Mouse (Mus musculus) megakaryocyte, adult 5-6 weeks (primary cell): Measurements from ENCODE around the gene Ccdc97. TPM values are rescaled to one million over a fixed set of nuclear protein-coding genes. Genes with fewer than 3 reads are reported as not detected.

Source experiments
- ATAC-seq: 2 replicates; pipeline ENCODE4 v1.8.0; 2016; ENCODE audit warnings: mild to moderate bottlenecking, inconsistent platforms; ENCODE audit not compliant: poor library complexity, severe bottlenecking
- total RNA-seq, 2 experiments: library from RNA; stranded (forward) in 1 of 2; stranded (reverse) in 1 of 2; fragments of 153-499, 151-499 nt in 1 of 2; fragments of 221-1000, 200-1000 nt in 1 of 2; gene quantifications; 2 replicates each; pipeline versions ENCODE4 v1.2.3 to v1.2.4; 2015 to 2017

Ccdc97 gene
- total RNA-seq, 2 experiments from 2014 or later: 18.3 to 30.5 TPM

DNA sequence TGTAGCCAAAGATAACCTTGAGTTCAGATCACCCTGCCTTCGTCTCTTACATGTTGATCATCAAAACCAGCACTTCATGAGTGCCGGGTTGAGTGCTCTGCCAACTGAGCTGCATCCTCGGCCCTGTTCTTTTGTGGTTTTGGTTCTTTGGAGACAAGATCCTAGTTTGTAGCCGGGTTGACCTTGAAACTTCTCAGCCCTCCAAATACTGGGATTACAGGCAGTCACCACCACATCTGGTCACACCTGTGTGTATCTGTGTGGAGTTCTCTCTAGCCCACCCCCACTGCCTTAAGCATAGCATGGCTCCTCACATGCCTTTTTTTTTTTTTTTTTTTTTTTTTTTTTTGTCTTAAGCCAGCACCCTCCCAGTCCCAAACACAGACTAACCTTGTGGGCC is 48.8 kb downstream of the Ccdc97 start:
- ATAC-seq: no peak

DNA sequence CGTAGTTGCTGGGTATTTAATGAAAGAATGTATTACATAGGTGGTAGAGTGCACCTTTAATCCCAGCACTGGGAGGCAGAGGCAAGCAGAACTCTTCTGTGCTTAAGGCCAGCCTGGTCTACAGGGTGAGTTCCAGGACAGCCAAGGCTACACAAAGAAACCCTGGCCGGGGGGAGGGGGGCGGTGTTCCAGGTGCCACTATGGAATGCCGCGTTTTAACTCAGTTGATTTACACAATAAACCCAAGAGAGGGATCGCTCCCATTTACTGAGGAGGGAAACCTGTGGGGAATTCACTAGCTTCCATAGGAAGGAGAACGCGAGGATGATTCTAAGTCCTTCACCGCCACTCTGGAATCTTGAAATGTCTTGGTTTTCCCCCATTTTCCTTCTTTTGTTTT is 49.3 kb downstream of the Ccdc97 start:
- ATAC-seq: no peak

- ATAC-seq: no peak
Measured at GRCm38 (mm10) chr7:25669158-25669557, 49.7 kb downstream of the Ccdc97 start.

- ATAC-seq: no peak
Measured at GRCm38 (mm10) chr7:25666381-25666780, 52.5 kb downstream of the Ccdc97 start.

Other genes with a start within 250 kb of the Ccdc97 start
- gene Ceacam1, start 241.5 kb downstream of the Ccdc97 start, total RNA-seq (2015): 309 and 334 TPM in 2 replicates
- 89.9 and 122 TPM in 2 replicates for gene Ceacam1, start 241.5 kb downstream of the Ccdc97 start, total RNA-seq (2017)
- gene Ceacam2, start 179.2 kb downstream of the Ccdc97 start, total RNA-seq (2015): 0.16 and 0.46 TPM in 2 replicates
- gene Ceacam2, start 179.2 kb downstream of the Ccdc97 start, total RNA-seq (2017): 0.04 TPM in 1 of 2 replicates, not detected in the other
- not detected in 2 replicates for gene Erich4, start 103.2 kb downstream of the Ccdc97 start, total RNA-seq (2015)
- not detected in 2 replicates for gene Erich4, start 103.2 kb downstream of the Ccdc97 start, total RNA-seq (2017)
- gene Dmac2, start 99.7 kb downstream of the Ccdc97 start, total RNA-seq (2015): 18.7 and 19.8 TPM in 2 replicates
- gene Dmac2, start 99.7 kb downstream of the Ccdc97 start, total RNA-seq (2017): 29.5 and 36.7 TPM in 2 replicates
- gene B3gnt8, start 92.4 kb downstream of the Ccdc97 start, total RNA-seq (2015): 18.3 and 18.4 TPM in 2 replicates
- 27.0 and 34.3 TPM in 2 replicates for gene B3gnt8, start 92.4 kb downstream of the Ccdc97 start, total RNA-seq (2017)
- gene Bckdha, start 60.1 kb downstream of the Ccdc97 start, total RNA-seq (2015): 40.4 TPM in 2 replicates
- 39.9 and 50.1 TPM in 2 replicates for gene Bckdha, start 60.1 kb downstream of the Ccdc97 start, total RNA-seq (2017)
- gene Exosc5, start 59.9 kb downstream of the Ccdc97 start, total RNA-seq (2015): 31.5 and 33.7 TPM in 2 replicates
- 19.4 and 20.9 TPM in 2 replicates for gene Exosc5, start 59.9 kb downstream of the Ccdc97 start, total RNA-seq (2017)
- 0.68 and 0.91 TPM in 2 replicates for gene Tmem91, start 43.9 kb downstream of the Ccdc97 start, total RNA-seq (2015)
- gene Tmem91, start 43.9 kb downstream of the Ccdc97 start, total RNA-seq (2017): not detected in 2 replicates
- 24.8 and 32.0 TPM in 2 replicates for gene B9d2, start 38.3 kb downstream of the Ccdc97 start, total RNA-seq (2015)
- 26.7 and 44.6 TPM in 2 replicates for gene B9d2, start 38.3 kb downstream of the Ccdc97 start, total RNA-seq (2017)
- 281 and 286 TPM in 2 replicates for gene Tgfb1, start 32.1 kb downstream of the Ccdc97 start, total RNA-seq (2015)
- gene Tgfb1, start 32.1 kb downstream of the Ccdc97 start, total RNA-seq (2017): 42.2 and 47.4 TPM in 2 replicates
- 134 and 143 TPM in 2 replicates for gene Hnrnpul1, start 35.7 kb upstream of the Ccdc97 start, total RNA-seq (2015)
- gene Hnrnpul1, start 35.7 kb upstream of the Ccdc97 start, total RNA-seq (2017): 121 and 148 TPM in 2 replicates
- 7.7 and 8.0 TPM in 2 replicates for gene Axl, start 69.6 kb upstream of the Ccdc97 start, total RNA-seq (2015)
- gene Axl, start 69.6 kb upstream of the Ccdc97 start, total RNA-seq (2017): 5.7 and 7.6 TPM in 2 replicates
- gene Cyp2s1, start 97.8 kb upstream of the Ccdc97 start, total RNA-seq (2015): 0.21 TPM in 1 of 2 replicates, not detected in the other
- gene Cyp2s1, start 97.8 kb upstream of the Ccdc97 start, total RNA-seq (2017): not detected in 2 replicates
- gene Cyp2b10, start 178.5 kb upstream of the Ccdc97 start, total RNA-seq (2015): not detected in 2 replicates
- gene Cyp2b10, start 178.5 kb upstream of the Ccdc97 start, total RNA-seq (2017): not detected in 2 replicates